Mouse (Mus musculus) adipocyte (in vitro differentiated cells): ENCODE measurements around the gene Abcb8.

Experiments used
- DNase-seq: peaks from one replicate; pipeline ENCODE4 v3.0.0-alpha.2; 2016; ENCODE audit warnings: low spot score

Gene Abcb8

GRCm38 (mm10) chr5:24393392-24393997 lies at the start of gene Abcb8:
Gene Abcb8, plus strand, starts transcription at chr5:24393663.
- DNase-seq, result peak; percentile 95

- no peak for DNase-seq
These were observed 49.5 kb upstream of the Abcb8 start for GRCm38 (mm10) chr5:24343977-24344436.

- no peak for DNase-seq
These were observed 48.9 kb upstream of the Abcb8 start for GRCm38 (mm10) chr5:24344477-24345051.

GRCm38 (mm10) chr5:24346313-24346712 lies 47.1 kb upstream of the Abcb8 start:
- DNase-seq, result no peak

GRCm38 (mm10) chr5:24347186-24347875 lies 46.1 kb upstream of the Abcb8 start:
- DNase-seq, result no peak

GRCm38 (mm10) chr5:24348128-24348527 lies 45.3 kb upstream of the Abcb8 start:
- no peak for DNase-seq

DNA sequence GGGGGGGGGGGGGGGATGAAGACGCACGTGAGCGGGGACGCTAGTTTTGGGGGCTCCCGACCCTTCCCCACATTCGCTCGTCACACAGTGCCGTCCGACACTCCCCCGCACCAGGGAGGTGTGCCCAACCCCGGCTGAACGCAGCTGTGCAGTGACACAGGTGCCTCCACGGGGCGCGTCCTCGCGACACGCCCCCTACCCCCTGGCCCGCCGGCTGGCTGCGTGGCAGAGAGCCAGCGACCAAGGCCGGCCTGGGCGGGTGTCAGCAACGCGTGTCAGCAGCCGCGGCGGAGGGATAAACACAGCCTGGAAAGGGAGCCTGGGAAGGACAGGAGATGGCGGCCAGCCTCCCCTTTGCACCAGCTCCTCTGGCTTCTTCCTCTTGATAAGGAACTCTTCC lies 44.9 kb upstream of the Abcb8 start:
- no peak for DNase-seq

DNA sequence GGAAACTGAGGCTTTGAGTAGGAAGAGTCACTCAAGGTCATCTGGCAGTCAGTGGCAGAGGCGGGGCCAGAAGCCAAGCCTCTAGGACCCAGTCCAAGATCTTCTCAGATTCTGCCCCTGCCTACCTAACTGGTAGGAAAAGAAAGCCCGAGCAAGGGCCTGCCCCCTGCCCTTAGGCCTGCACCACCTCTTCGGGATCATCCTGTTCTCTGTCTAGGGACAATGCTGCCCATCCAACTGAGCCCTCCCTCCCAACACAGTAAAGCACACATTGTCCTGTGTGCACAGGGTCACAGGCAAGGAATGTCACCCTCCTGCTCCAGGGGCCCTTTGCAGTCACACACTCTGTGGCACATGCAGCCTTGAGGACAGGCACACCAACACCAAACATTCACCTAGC lies 43.4 kb upstream of the Abcb8 start:
- DNase-seq, result peak; percentile 38

DNA sequence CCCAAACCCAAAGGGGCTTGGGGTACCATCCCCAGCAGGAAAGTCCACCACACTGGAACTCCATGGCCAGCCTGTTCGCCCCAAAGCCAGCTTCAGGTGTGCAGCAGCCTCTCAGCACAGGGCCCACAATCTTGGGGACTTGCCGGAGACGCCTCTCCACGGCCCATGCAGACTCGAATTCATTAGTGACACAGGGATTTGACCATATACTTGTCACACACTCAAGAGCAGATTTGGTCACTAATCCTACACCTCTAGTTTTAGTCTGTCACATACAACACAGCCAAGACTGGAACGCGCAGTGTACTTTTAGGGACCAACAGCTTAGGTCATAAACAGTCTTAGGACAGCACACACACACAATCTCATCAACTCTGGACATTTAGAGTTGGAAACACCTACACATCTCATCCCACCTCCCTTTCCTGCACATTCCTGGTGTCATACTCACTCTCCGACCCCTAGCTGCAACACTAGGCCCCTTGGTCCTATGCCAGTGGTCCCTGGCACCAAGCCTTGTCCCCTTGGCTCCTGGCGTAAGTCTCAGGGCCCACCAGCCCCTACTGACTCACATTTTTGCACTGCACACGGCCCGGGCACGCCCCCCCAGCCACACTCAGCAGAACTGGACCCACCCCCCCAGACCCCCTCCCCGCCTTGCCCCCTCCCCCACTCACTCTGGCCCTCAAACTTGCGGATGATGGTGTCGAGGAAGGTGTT lies 42.8 kb upstream of the Abcb8 start:
- DNase-seq, result no peak

DNA sequence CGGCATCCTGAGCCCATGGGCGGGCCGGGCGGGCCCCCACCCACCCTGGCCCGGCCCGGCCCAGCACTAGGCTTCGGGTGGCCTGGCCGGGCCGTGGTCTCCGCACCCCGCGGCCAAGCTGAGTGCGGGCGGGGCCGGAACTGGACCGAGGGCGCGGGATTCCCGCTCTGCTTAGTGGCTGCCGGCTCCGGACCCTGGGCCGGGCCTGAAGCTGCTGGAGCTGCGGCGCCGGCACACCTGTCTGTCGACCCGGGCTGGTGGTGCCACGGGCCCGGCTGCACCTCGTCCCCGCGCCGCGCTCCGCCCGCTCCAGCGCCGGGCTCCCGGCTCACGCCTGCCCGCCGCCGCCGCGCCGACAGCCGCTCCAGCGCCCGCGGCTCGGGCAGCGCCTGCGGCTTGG lies 42.2 kb upstream of the Abcb8 start, which contains the start of gene Kcnh2:
Kcnh2 (minus strand) TSS at position 327 of the 400 bp plus-strand sequence.
- no peak for DNase-seq

DNA sequence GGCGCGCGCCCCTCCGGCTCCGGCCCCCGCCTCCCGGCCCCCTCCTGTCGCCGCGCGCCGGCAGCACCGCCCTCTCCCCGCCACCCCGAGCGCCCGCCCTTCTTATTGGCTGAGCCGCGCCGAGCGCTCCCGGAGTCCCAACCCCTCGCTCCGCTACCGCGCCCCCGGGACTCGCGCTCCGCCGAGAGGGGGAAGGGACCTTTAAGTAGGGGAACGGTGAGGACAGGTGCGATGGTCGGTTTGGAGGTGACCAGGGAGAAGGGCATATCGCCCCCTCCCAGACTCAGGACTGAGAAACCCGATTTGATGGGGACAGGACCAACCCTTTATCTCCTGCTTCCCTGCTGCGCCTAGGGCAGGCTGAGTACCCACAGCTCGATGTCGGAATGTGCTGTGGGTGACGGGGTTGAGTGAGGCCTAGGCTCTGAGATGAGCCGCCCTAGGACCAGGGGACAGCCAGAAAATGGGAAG lies 41.7 kb upstream of the Abcb8 start:
- no peak for DNase-seq

- no peak for DNase-seq
These were observed 41.1 kb upstream of the Abcb8 start for GRCm38 (mm10) chr5:24352251-24352859.

DNA sequence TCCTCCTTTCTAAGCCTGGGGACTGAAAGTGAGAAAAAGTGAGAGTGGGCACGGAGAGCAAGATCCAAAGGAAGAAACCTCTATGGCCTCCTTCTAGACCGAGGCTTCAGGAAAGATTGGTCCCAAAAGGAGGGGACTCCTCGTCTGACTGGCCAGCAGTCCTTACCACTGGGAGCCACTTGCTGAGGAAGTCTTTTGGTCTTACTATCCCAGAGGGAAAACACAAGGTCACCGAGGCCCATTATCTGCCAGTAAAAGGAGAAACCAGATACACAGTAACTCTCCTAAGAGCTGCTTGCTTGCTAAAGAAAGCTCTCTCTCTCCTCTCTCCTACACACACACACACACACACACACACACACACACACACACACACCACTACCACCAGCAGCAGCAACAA lies 40.1 kb upstream of the Abcb8 start:
- no peak for DNase-seq

GRCm38 (mm10) chr5:24356764-24357163 lies 36.7 kb upstream of the Abcb8 start:
- no peak for DNase-seq

DNA sequence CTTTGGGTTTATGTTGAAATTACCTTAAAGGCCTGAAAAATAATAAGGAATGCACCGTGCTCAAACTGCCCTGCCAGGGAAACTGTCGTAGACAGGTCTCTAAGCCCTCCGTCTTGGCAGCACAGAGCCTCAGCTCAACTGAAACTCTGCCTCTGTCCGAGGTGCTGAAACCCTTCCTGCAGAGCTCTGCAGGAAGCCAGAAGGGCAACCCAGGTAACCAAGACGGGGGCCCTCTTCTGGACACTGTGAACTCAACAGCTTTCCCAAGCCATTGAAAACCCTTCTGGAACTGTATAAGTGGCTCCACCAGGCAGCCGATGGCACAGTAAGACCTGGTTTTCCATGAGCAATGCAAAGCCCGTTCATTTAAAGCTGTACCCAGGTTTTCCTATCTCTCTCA lies 36.0 kb upstream of the Abcb8 start:
- DNase-seq, result peak; percentile 91

DNA sequence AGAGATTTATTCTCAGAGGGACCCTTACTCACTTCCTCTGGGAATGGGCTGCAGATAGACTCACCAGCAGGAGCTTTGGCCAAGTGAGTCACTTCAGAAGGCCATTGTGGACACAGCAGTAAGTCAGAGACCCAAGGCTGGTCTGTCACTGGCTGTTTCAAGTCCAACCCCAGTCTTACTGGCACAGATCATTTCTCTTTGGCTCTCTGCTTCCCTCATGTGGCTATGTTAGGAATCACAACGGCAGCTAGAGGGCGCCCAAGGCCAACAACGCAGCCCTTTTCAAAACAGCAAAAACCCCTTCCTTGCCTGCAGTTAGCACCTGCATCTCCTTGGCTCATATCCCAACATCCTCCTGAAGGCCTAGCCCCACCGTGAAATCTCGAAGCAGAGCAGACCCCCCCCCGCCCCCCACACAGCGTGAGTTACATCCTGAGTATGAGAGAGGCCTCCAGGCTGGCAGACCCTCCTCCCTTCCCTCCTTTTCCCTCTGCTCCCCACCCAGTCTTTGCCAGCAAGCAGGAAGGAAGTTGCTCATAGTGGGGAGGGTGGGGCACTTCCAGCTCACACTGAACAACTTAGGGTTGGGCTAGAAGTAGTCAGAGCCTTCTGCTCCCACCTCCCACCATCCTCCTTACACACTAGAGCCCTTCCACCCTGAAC lies 32.5 kb upstream of the Abcb8 start:
- DNase-seq, result peak; percentile 91

GRCm38 (mm10) chr5:24363467-24363866 lies 30.0 kb upstream of the Abcb8 start:
- DNase-seq, result no peak

- DNase-seq, result no peak
These were observed 29.4 kb upstream of the Abcb8 start for GRCm38 (mm10) chr5:24364061-24364460.

DNA sequence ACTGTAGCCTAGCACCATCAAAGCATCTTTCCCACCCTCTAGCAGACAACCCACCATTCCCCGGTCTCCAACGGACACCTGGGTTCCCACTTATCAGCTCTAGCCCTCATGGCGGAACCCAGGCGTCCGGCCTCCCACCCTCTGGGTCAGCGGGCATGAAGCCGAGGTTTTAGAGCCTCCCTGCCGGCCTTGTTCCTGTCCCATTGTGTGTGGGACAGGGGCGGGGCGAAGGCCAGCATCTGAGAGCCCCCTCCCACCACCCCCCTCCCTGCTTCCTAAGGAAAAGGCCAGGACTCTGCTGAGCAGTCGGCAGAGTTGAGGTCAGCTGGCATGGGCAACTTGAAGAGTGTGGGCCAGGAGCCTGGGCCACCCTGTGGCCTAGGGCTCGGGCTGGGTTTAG lies 29.0 kb upstream of the Abcb8 start, which contains the start of gene Nos3:
Nos3 (plus strand) TSS at position 303 of the 400 bp plus-strand sequence.
- no peak for DNase-seq

GRCm38 (mm10) chr5:24364963-24365362 lies 28.5 kb upstream of the Abcb8 start:
- peak; percentile 90 for DNase-seq

- DNase-seq, result no peak
These were observed 27.9 kb upstream of the Abcb8 start for GRCm38 (mm10) chr5:24365528-24365927.
